11 mouse cellular contexts compared by ENCODE assay signal in the genomic region with DNA sequence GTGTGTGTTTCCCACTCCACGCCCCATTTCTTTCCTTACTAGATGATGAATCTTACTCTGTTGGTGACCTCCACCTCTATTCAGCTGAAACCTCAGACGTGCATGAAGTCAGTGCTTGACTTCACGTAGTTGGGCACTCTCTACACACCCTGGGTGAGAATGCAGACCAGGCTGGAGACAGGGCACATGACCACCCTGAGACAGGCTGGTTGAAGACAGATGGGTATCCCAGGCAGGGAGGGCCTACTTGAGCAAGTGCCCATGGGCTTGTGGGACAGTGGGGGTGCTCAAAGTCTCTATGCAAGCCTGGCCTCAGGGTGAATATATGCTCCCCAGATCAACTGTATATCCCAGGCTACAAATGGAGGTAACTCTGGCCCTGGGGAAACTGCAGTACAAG. TPM values are rescaled to one million over a fixed set of nuclear protein-coding genes. Genes with fewer than 3 reads are reported as not detected.
A peak's percentile ranks its signal among the peaks of the same experiment; 100 is the strongest.
DNase-seq lines count a peak whose midpoint lies in the region; ATAC-seq and TF ChIP-seq lines count a peak whose summit lies in the region.
"Had no signal": no experiment of that assay in that cellular context is flagged by ENCODE, and none has a peak within 500 bp of the region (broad histone marks: within the 10 kb centered on the region; RNA-seq: fewer than 3 reads in every experiment).

No protein-coding gene starts in this region.

- H3K4me3 ChIP-seq in lung, embryonic 14.5 days (ENCODE audit: low read depth, low read length) = no peak overlapping the region
- H3K4me3 ChIP-seq in hindbrain, postnatal 0 days (ENCODE audit: low read length) = peak overlapping the region; percentile 60
- peak overlapping the region; percentile 73; the same call in 1 of the 2 replicates for H3K4me3 ChIP-seq in neural tube, embryonic 14.5 days (ENCODE audit: low read depth, low read length)

- no peak for ATAC-seq in lung, embryonic 14.5 days (ENCODE audit: insufficient read depth)
- no peak for ATAC-seq in hindbrain, postnatal 0 days
- ATAC-seq in neural tube, embryonic 14.5 days (ENCODE audit: low read depth) = no peak

- H3K9ac ChIP-seq in lung, embryonic 14.5 days = no peak overlapping the region
- no peak overlapping the region for H3K9ac ChIP-seq in hindbrain, postnatal 0 days (replicated peaks; ENCODE audit: low read length)
- peak overlapping the region; percentile 78; the same call in 1 of the 2 replicates for H3K9ac ChIP-seq in neural tube, embryonic 14.5 days (replicated peaks; ENCODE audit: low read depth, low read length)

- no peak for TF ChIP-seq CTCF in lung, embryonic 14.5 days (IDR thresholded peaks at IDR 0.05; ENCODE audit: low read depth)
- TF ChIP-seq CTCF in hindbrain, postnatal 0 days (IDR thresholded peaks at IDR 0.05; ENCODE audit: low read depth) = no peak

- DNase-seq in cerebellum, adult 9-11 months = peak; percentile 61
- DNase-seq in cerebellum, postnatal 25 days = no peak
- no peak for DNase-seq in lung, embryonic 14.5 days
- DNase-seq in lung, postnatal 4 days = no peak
- no peak for DNase-seq in hindbrain, postnatal 0 days (ENCODE audit: low spot score)
- no peak for DNase-seq in adipocyte (ENCODE audit: low spot score)
- DNase-seq in frontal cortex, postnatal 25 days (ENCODE audit: low spot score in 2 of 2) = no peak
- DNase-seq: B cell, adult 2 months; thymus, adult 18-20 months had no signal

- H3K4me2 ChIP-seq in lung, embryonic 14.5 days = peak overlapping the region; percentile 98; the same call in 1 of the 2 replicates
- peak overlapping the region; percentile 84 for H3K4me2 ChIP-seq in hindbrain, postnatal 0 days (ENCODE audit: low read depth, low read length)
- H3K4me2 ChIP-seq in neural tube, embryonic 14.5 days (ENCODE audit: low read depth, low read length) = peak overlapping the region; percentile 87; the same call in 1 of the 2 replicates

- peaks cover 10% of the 10 kb centered on the region; the same call in 1 of the 2 replicates for H3K36me3 ChIP-seq in lung, embryonic 14.5 days (ENCODE audit: insufficient read depth)
- H3K36me3 ChIP-seq in hindbrain, postnatal 0 days (ENCODE audit: insufficient read depth, low read length) = no peaks in the 10 kb centered on the region
- no peaks in the 10 kb centered on the region for H3K36me3 ChIP-seq in neural tube, embryonic 14.5 days (ENCODE audit: control insufficient read depth, insufficient read depth, low read length)

- peaks cover 23% of the 10 kb centered on the region for H3K4me1 ChIP-seq in lung, embryonic 14.5 days (ENCODE audit: insufficient read depth)
- peaks cover 44% of the 10 kb centered on the region for H3K4me1 ChIP-seq in hindbrain, postnatal 0 days (ENCODE audit: insufficient read depth, low read length)
- H3K4me1 ChIP-seq in neural tube, embryonic 14.5 days (ENCODE audit: control insufficient read depth, insufficient read depth, low read length) = peaks cover 36% of the 10 kb centered on the region

- H3K9me3 ChIP-seq in lung, embryonic 14.5 days (ENCODE audit: low read depth, low read length) = no peaks in the 10 kb centered on the region
- H3K9me3 ChIP-seq in hindbrain, postnatal 0 days (ENCODE audit: low read length) = no peaks in the 10 kb centered on the region
- no peaks in the 10 kb centered on the region for H3K9me3 ChIP-seq in neural tube, embryonic 14.5 days (ENCODE audit: control insufficient read depth, low read length)

- no peaks in the 10 kb centered on the region for H3K27me3 ChIP-seq in lung, embryonic 14.5 days (ENCODE audit: insufficient read depth, low read length)
- H3K27me3 ChIP-seq in hindbrain, postnatal 0 days (ENCODE audit: insufficient read depth, low read length) = no peaks in the 10 kb centered on the region
- no peaks in the 10 kb centered on the region for H3K27me3 ChIP-seq in neural tube, embryonic 14.5 days (ENCODE audit: control insufficient read depth, insufficient read depth, low read length)

- WGBS in lung, embryonic 14.5 days = 84% methylated on average over 3 of the region's 3 CpGs
- WGBS in hindbrain, postnatal 0 days = 84% methylated on average over 3 of the region's 3 CpGs
- WGBS in neural tube, embryonic 14.5 days = 75% methylated on average over 3 of the region's 3 CpGs

- H3K27ac ChIP-seq in lung, embryonic 14.5 days (ENCODE audit: low read depth) = no peak overlapping the region
- no peak overlapping the region for H3K27ac ChIP-seq in hindbrain, postnatal 0 days
- no peak overlapping the region for H3K27ac ChIP-seq in neural tube, embryonic 14.5 days (ENCODE audit: low read depth, low read length)
- H3K27ac ChIP-seq: macrophage had no signal

RNA-seq across cellular contexts. Expression of a gene that starts 1.3 kb away (rescaled TPM):
- polyA plus RNA-seq in lung, embryonic 14.5 days (2014; fragmentation: Nextera tagmentation; extraction: Ambion mirVana) = 8.7 and 9.0 TPM in 2 replicates
- 15.5 and 18.0 TPM in 2 replicates for total RNA-seq in hindbrain, postnatal 0 days (2014; rRNA removed)
- 13.0 and 14.4 TPM in 2 replicates for polyA plus RNA-seq in hindbrain, postnatal 0 days (2015; fragmentation: Nextera tagmentation; extraction: Ambion mirVana)
- 16.8 and 18.3 TPM in 2 replicates for polyA plus RNA-seq in neural tube, embryonic 14.5 days (2014; fragmentation: Nextera tagmentation; extraction: Ambion mirVana)

RNA-seq across cellular contexts. Expression of a gene that starts 1.5 kb away (rescaled TPM):
- 11.9 and 12.6 TPM in 2 replicates for polyA plus RNA-seq in lung, embryonic 14.5 days (2014; fragmentation: Nextera tagmentation; extraction: Ambion mirVana)
- 4.0 and 13.7 TPM in 2 replicates for total RNA-seq in hindbrain, postnatal 0 days (2014; rRNA removed)
- 5.9 and 6.7 TPM in 2 replicates for polyA plus RNA-seq in hindbrain, postnatal 0 days (2015; fragmentation: Nextera tagmentation; extraction: Ambion mirVana)
- 8.2 and 9.4 TPM in 2 replicates for polyA plus RNA-seq in neural tube, embryonic 14.5 days (2014; fragmentation: Nextera tagmentation; extraction: Ambion mirVana)

RNA-seq across cellular contexts. Expression of a gene that starts 41.6 kb away (rescaled TPM):
- 24.3 and 26.3 TPM in 2 replicates for polyA plus RNA-seq in lung, embryonic 14.5 days (2014; fragmentation: Nextera tagmentation; extraction: Ambion mirVana)
- 29.6 and 30.2 TPM in 2 replicates for total RNA-seq in hindbrain, postnatal 0 days (2014; rRNA removed)
- 7.9 and 8.2 TPM in 2 replicates for polyA plus RNA-seq in hindbrain, postnatal 0 days (2015; fragmentation: Nextera tagmentation; extraction: Ambion mirVana)
- polyA plus RNA-seq in neural tube, embryonic 14.5 days (2014; fragmentation: Nextera tagmentation; extraction: Ambion mirVana) = 14.9 and 15.2 TPM in 2 replicates

RNA-seq across cellular contexts. Expression of a gene that starts 59.1 kb away (rescaled TPM):
- polyA plus RNA-seq in lung, embryonic 14.5 days (2014; fragmentation: Nextera tagmentation; extraction: Ambion mirVana) = 5.7 and 8.0 TPM in 2 replicates
- total RNA-seq in hindbrain, postnatal 0 days (2014; rRNA removed) = 5.8 and 7.4 TPM in 2 replicates
- 4.7 and 5.4 TPM in 2 replicates for polyA plus RNA-seq in hindbrain, postnatal 0 days (2015; fragmentation: Nextera tagmentation; extraction: Ambion mirVana)
- polyA plus RNA-seq in neural tube, embryonic 14.5 days (2014; fragmentation: Nextera tagmentation; extraction: Ambion mirVana) = 4.5 and 5.0 TPM in 2 replicates

RNA-seq across cellular contexts. Expression of a gene that starts 59.6 kb away (rescaled TPM):
- polyA plus RNA-seq in lung, embryonic 14.5 days (2014; fragmentation: Nextera tagmentation; extraction: Ambion mirVana) = 94.9 and 101 TPM in 2 replicates
- 114 and 123 TPM in 2 replicates for total RNA-seq in hindbrain, postnatal 0 days (2014; rRNA removed)
- polyA plus RNA-seq in hindbrain, postnatal 0 days (2015; fragmentation: Nextera tagmentation; extraction: Ambion mirVana) = 92.4 and 95.4 TPM in 2 replicates
- polyA plus RNA-seq in neural tube, embryonic 14.5 days (2014; fragmentation: Nextera tagmentation; extraction: Ambion mirVana) = 102 and 110 TPM in 2 replicates
